Mouse (Mus musculus): ENCODE measurements around the gene Mfsd7a. TPM values are rescaled to one million over a fixed set of nuclear protein-coding genes. Genes with fewer than 3 reads are reported as not detected.

The Mfsd7a gene
- total RNA-seq (2023) = not detected

GRCm38 (mm10) chr5:108448785-108449668 is at the start of gene Mfsd7a:
Gene Mfsd7a (minus strand): TSS chr5:108448891.

DNA sequence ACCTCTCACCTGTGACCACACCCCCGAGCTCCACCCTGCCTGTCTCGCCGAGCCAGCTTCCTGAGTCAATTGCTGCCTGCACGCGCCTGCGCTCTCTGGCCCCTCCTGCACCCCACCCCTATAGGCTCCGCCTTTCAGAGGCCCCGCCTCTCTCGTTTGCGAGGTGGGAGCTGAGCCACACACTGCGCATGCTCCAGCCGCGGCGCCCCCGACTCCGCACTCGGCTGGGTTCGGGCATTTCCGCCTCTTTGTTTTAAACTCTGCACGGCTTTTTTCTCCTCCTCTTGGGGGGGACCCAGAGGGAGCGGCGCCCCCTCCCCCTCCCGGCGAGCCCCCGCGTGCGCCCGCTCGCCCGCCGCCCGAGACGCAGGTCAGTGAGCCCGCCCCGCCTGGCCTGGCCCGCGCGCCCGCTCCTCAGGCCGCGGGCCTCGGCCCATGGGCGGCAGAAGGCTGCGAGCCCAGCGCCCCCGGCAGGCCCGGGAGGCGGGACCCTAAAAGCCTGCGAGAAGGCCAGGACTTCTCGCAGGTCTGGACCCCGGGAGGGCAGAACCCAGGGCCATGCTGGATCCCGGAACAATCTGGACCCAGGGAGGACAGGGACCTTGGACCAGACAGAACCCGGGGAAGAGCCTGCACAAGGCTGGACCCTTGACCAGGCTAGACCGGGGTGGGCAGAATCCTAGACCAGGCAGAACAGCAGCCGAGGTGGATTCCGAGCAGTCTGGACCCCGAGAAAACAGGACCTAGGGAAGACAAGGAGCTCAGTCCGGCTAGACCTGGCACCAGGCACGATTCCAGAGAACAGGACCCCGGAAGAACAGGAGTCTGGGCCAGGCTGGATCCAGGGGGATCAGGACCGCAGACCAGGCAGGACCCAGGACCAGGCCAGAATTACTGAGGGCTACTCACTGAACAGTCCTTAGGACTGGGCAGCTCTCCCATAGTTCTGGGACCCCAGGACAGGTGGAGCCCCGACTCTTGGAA is 12.7 kb upstream of the Mfsd7a start, which contains the start of gene Pcgf3:
Pcgf3 (plus strand) TSS at position 151 of the 984 bp plus-strand sequence.

GRCm38 (mm10) chr5:108433804-108434587 is 14.7 kb downstream of the Mfsd7a start, which contains the start of gene Atp5k:
Gene Atp5k (minus strand): TSS chr5:108434448.

Other genes with a start within 250 kb of the Mfsd7a start
- gene Dr1, start 180.0 kb downstream of the Mfsd7a start, total RNA-seq (2023) = 10 to 100 TPM; 42.9 to 44.5 TPM
- 1 to 10 TPM; 1.7 to 2.6 TPM for gene Pigg, start 136.3 kb downstream of the Mfsd7a start, total RNA-seq (2023)
- not detected for gene Gm42517, start 81.0 kb downstream of the Mfsd7a start, total RNA-seq (2023)
- not detected for gene Pde6b, start 60.5 kb downstream of the Mfsd7a start, total RNA-seq (2023)
- 10 to 100 TPM; 85.9 to 95.2 TPM for gene Atp5k, start 14.4 kb downstream of the Mfsd7a start, total RNA-seq (2023)
- 10 to 100 TPM; 23.0 to 23.6 TPM for gene Pcgf3, start 12.3 kb upstream of the Mfsd7a start, total RNA-seq (2023)
- not detected for gene Cplx1, start 101.1 kb upstream of the Mfsd7a start, total RNA-seq (2023)
- gene Gak, start 180.9 kb upstream of the Mfsd7a start, total RNA-seq (2023) = 100 to 1,000 TPM; 167 to 182 TPM
- 10 to 100 TPM; 25.0 to 25.9 TPM for gene Tmem175, start 180.9 kb upstream of the Mfsd7a start, total RNA-seq (2023)
- gene Idua, start 211.4 kb upstream of the Mfsd7a start, total RNA-seq (2023) = 10 to 100 TPM; 28.5 to 32.1 TPM
- 10 to 100 TPM; 39.3 to 43.8 TPM for gene Dgkq, start 220.8 kb upstream of the Mfsd7a start, total RNA-seq (2023)
- gene Slc26a1, start 226.7 kb upstream of the Mfsd7a start, total RNA-seq (2023) = not detected
- gene Fgfrl1, start 243.5 kb upstream of the Mfsd7a start, total RNA-seq (2023) = 1 to 10 TPM; 3.7 to 6.3 TPM

Measured in T-cell, adult 66 days (primary cell).